Mouse (Mus musculus): ENCODE results near the gene Dnajc3.

- TF ChIP-seq CTCF (IDR thresholded peaks at IDR 0.05 in 2 of 3, conservative IDR thresholded peaks at IDR 0.05 in 1 of 3; ENCODE audit: control insufficient read depth in 1 of 3, insufficient read depth in 1 of 3, low read depth in 2 of 3, low read length in 3 of 3, poor library complexity in 1 of 3, severe bottlenecking in 1 of 3) (no peak), ELF1 (IDR thresholded peaks at IDR 0.05; ENCODE audit: low read depth, low read length) (no peak), ETS1 (IDR thresholded peaks at IDR 0.05; ENCODE audit: low read depth, low read length) (no peak), TCF12 (IDR thresholded peaks at IDR 0.05; ENCODE audit: low read depth, low read length) (no peak), EP300 (IDR thresholded peaks at IDR 0.05; ENCODE audit: low read depth in 1 of 2, low read length in 2 of 2) (no peak), UBTF (IDR thresholded peaks at IDR 0.05; ENCODE audit: borderline replicate concordance, insufficient read depth, low read depth, low read length) (no peak), POLR2AphosphoS5 (IDR thresholded peaks at IDR 0.05; ENCODE audit: borderline replicate concordance, low read depth, low read length) (no peak), MAX (IDR thresholded peaks at IDR 0.05; ENCODE audit: low read length) (no peak), ZKSCAN1 (IDR thresholded peaks at IDR 0.05; ENCODE audit: low read depth, low read length) (no peak), MAFK (IDR thresholded peaks at IDR 0.05; ENCODE audit: borderline replicate concordance, low read depth, low read length) (no peak)
These were observed 15.5 kb upstream of the Dnajc3 start for GRCm38 (mm10) chr14:118922251-118922650.
